Mouse (Mus musculus): ENCODE measurements at regions not wholly inside any gene's neighbourhood (a gene's known extent, or its start where the extent isn't known, plus 50 kb on each side); places are given as distances from the start of the nearest gene placed in this dataset.

GRCm38 (mm10) chr2:79544793-79545260, 88.2 kb upstream of the Cerkl start:
- Histone ChIP-seq H3K4me3 (ENCODE audit: low read depth, low read length) (no peak overlapping the region), H3K9me3 (ENCODE audit: low read length) (no peaks in the 10 kb centered on the region), H3K27ac (ENCODE audit: low read depth, low read length) (no peak overlapping the region), H3K4me2 (ENCODE audit: low read depth, low read length, poor library complexity, severe bottlenecking) (no peak overlapping the region), H3K4me1 (ENCODE audit: insufficient read depth, low read length) (no peaks in the 10 kb centered on the region), H3K27me3 (ENCODE audit: insufficient read depth, low read length) (no peaks in the 10 kb centered on the region), H3K9ac (replicated peaks; ENCODE audit: low read length, poor library complexity, severe bottlenecking) (no peak overlapping the region), H3K36me3 (ENCODE audit: insufficient read depth, low read length) (no peaks in the 10 kb centered on the region)
- 82% methylated on average over 4 of the region's 4 CpGs for WGBS
- TF ChIP-seq CTCF (IDR thresholded peaks at IDR 0.05) = no peak
- DNase-seq (ENCODE audit: low spot score) (no peak), ATAC-seq (ENCODE audit: low FRiP score) (no peak)

- Histone ChIP-seq H3K9ac (replicated peaks; ENCODE audit: low read length, poor library complexity, severe bottlenecking) (no peak overlapping the region), H3K9me3 (ENCODE audit: low read length) (no peaks in the 10 kb centered on the region), H3K36me3 (ENCODE audit: insufficient read depth, low read length) (no peaks in the 10 kb centered on the region), H3K4me3 (ENCODE audit: low read depth, low read length) (no peak overlapping the region), H3K27ac (ENCODE audit: low read depth, low read length) (no peak overlapping the region), H3K4me1 (ENCODE audit: insufficient read depth, low read length) (no peaks in the 10 kb centered on the region), H3K4me2 (ENCODE audit: low read depth, low read length, poor library complexity, severe bottlenecking) (no peak overlapping the region), H3K27me3 (ENCODE audit: insufficient read depth, low read length) (no peaks in the 10 kb centered on the region)
- DNase-seq (ENCODE audit: low spot score) (no peak), ATAC-seq (ENCODE audit: low FRiP score) (no peak)
- TF ChIP-seq CTCF (IDR thresholded peaks at IDR 0.05) = no peak
- WGBS = 95% methylated on average over 4 of the region's 4 CpGs
Observed at GRCm38 (mm10) chr2:79546206-79546605, 88.9 kb upstream of the Itprid2 start.

GRCm38 (mm10) chr2:79547284-79547683, 87.9 kb upstream of the Itprid2 start:
- Histone ChIP-seq H3K9ac (replicated peaks; ENCODE audit: low read length, poor library complexity, severe bottlenecking) (no peak overlapping the region), H3K4me3 (ENCODE audit: low read depth, low read length) (no peak overlapping the region), H3K27ac (ENCODE audit: low read depth, low read length) (no peak overlapping the region), H3K4me2 (ENCODE audit: low read depth, low read length, poor library complexity, severe bottlenecking) (no peak overlapping the region), H3K27me3 (ENCODE audit: insufficient read depth, low read length) (no peaks in the 10 kb centered on the region), H3K9me3 (ENCODE audit: low read length) (no peaks in the 10 kb centered on the region), H3K4me1 (ENCODE audit: insufficient read depth, low read length) (no peaks in the 10 kb centered on the region), H3K36me3 (ENCODE audit: insufficient read depth, low read length) (no peaks in the 10 kb centered on the region)
- ATAC-seq (ENCODE audit: low FRiP score) (no peak), DNase-seq (ENCODE audit: low spot score) (no peak)
- 70% methylated on average over 3 of the region's 3 CpGs for WGBS
- no peak for TF ChIP-seq CTCF (IDR thresholded peaks at IDR 0.05)

- ATAC-seq (ENCODE audit: low FRiP score) = no peak
Observed at GRCm38 (mm10) chr2:79548039-79548600, 87.0 kb upstream of the Itprid2 start.

GRCm38 (mm10) chr2:79549781-79550180, 85.4 kb upstream of the Itprid2 start:
- 86% methylated on average over 3 of the region's 3 CpGs for WGBS
- TF ChIP-seq CTCF (IDR thresholded peaks at IDR 0.05) = no peak
- Histone ChIP-seq H3K4me1 (ENCODE audit: insufficient read depth, low read length) (no peaks in the 10 kb centered on the region), H3K9ac (replicated peaks; ENCODE audit: low read length, poor library complexity, severe bottlenecking) (no peak overlapping the region), H3K27me3 (ENCODE audit: insufficient read depth, low read length) (no peaks in the 10 kb centered on the region), H3K27ac (ENCODE audit: low read depth, low read length) (no peak overlapping the region), H3K9me3 (ENCODE audit: low read length) (no peaks in the 10 kb centered on the region), H3K4me2 (ENCODE audit: low read depth, low read length, poor library complexity, severe bottlenecking) (no peak overlapping the region), H3K36me3 (ENCODE audit: insufficient read depth, low read length) (no peaks in the 10 kb centered on the region), H3K4me3 (ENCODE audit: low read depth, low read length) (no peak overlapping the region)
- DNase-seq (ENCODE audit: low spot score) (no peak), ATAC-seq (ENCODE audit: low FRiP score) (no peak)

More at GRCm38 (mm10) chr2:79548039-79548600, 87.0 kb upstream of the Itprid2 start:
- H3K4me2 ChIP-seq (ENCODE audit: low read depth, low read length, poor library complexity, severe bottlenecking) = no peak overlapping the region
- no peak overlapping the region for H3K4me3 ChIP-seq (ENCODE audit: low read depth, low read length)
- no peak overlapping the region for H3K27ac ChIP-seq (ENCODE audit: low read depth, low read length)
- TF ChIP-seq CTCF (IDR thresholded peaks at IDR 0.05) = no peak
- no peaks in the 10 kb centered on the region for H3K27me3 ChIP-seq (ENCODE audit: insufficient read depth, low read length)
- H3K9me3 ChIP-seq (ENCODE audit: low read length) = no peaks in the 10 kb centered on the region
- 80% methylated on average over 8 of the region's 8 CpGs for WGBS
- no peak overlapping the region for H3K9ac ChIP-seq (replicated peaks; ENCODE audit: low read length, poor library complexity, severe bottlenecking)
- H3K4me1 ChIP-seq (ENCODE audit: insufficient read depth, low read length) = no peaks in the 10 kb centered on the region
- no peaks in the 10 kb centered on the region for H3K36me3 ChIP-seq (ENCODE audit: insufficient read depth, low read length)
- no peak for DNase-seq (ENCODE audit: low spot score)

GRCm38 (mm10) chr2:79550432-79550831, 84.7 kb upstream of the Itprid2 start:
- ATAC-seq (ENCODE audit: low FRiP score) (no peak), DNase-seq (ENCODE audit: low spot score) (no peak)
- 90% methylated on average over 3 of the region's 3 CpGs for WGBS
- TF ChIP-seq CTCF (IDR thresholded peaks at IDR 0.05) = no peak
- no peak overlapping the region for H3K4me2 ChIP-seq (ENCODE audit: low read depth, low read length, poor library complexity, severe bottlenecking)
- H3K27ac ChIP-seq (ENCODE audit: low read depth, low read length) = no peak overlapping the region
- no peaks in the 10 kb centered on the region for H3K27me3 ChIP-seq (ENCODE audit: insufficient read depth, low read length)
- H3K36me3 ChIP-seq (ENCODE audit: insufficient read depth, low read length) = no peaks in the 10 kb centered on the region
- no peak overlapping the region for H3K9ac ChIP-seq (replicated peaks; ENCODE audit: low read length, poor library complexity, severe bottlenecking)
- no peak overlapping the region for H3K4me3 ChIP-seq (ENCODE audit: low read depth, low read length)
- H3K9me3 ChIP-seq (ENCODE audit: low read length) = no peaks in the 10 kb centered on the region
- H3K4me1 ChIP-seq (ENCODE audit: insufficient read depth, low read length) = no peaks in the 10 kb centered on the region
